Mouse (Mus musculus) CH12.LX (cell line): ENCODE results near the gene Arhgap1. TPM values are rescaled to one million over a fixed set of nuclear protein-coding genes. Genes with fewer than 3 reads are reported as not detected.

Experiments used
- DNase-seq: peaks from one replicate; pipeline ENCODE4 v3.0.0-alpha.2; 2013; ENCODE audit errors: extremely low read depth
- H3K27ac ChIP-seq: 2 replicates; pipeline ENCODE4 v1.5.1; 2012; ENCODE audit warnings: low read depth, mild to moderate bottlenecking, control low read depth, moderate library complexity; ENCODE audit not compliant: insufficient read depth
- H3K27me3 ChIP-seq: replicated peaks from 2 replicates; pipeline ENCODE3; 2012; ENCODE audit warnings: inconsistent platforms
- H3K36me3 ChIP-seq, 2 experiments: replicated peaks in 1 of 2; 2 replicates each; pipeline versions ENCODE3 to v1.6.1; 2012; ENCODE audit warnings: inconsistent platforms in 1 of 2, low read length in 1 of 2, mild to moderate bottlenecking in 1 of 2, mixed read lengths in 1 of 2, moderate library complexity in 1 of 2; ENCODE audit not compliant: control insufficient read depth in 1 of 2, insufficient read depth in 1 of 2
- H3K4me1 ChIP-seq, 2 experiments: 2 replicates each; pipeline ENCODE4 v1.6.1; 2012; ENCODE audit warnings: inconsistent platforms in 1 of 2, moderate library complexity in 1 of 2; ENCODE audit not compliant: insufficient read depth in 2 of 2, control insufficient read depth in 1 of 2
- H3K4me2 ChIP-seq: 2 replicates; pipeline ENCODE4 v1.6.1; 2012; ENCODE audit warnings: low read depth, mild to moderate bottlenecking, control low read depth; ENCODE audit not compliant: poor library complexity, insufficient read depth, severe bottlenecking
- H3K4me3 ChIP-seq, 3 experiments: fragments of 150-350 bp in 1 of 3; sonication (generic) in 1 of 3; replicated peaks in 1 of 3; 2 replicates each; pipeline versions ENCODE3 to v1.5.1; 2011 to 2012; ENCODE audit warnings: low read depth in 2 of 3, low read length in 2 of 3, mild to moderate bottlenecking in 2 of 3, moderate library complexity in 2 of 3, control low read depth in 1 of 3, improper control_type of control experiment in 1 of 3, inconsistent platforms in 1 of 3, mixed read lengths in 1 of 3; ENCODE audit not compliant: poor library complexity in 1 of 3
- H3K79me2 ChIP-seq: replicated peaks from 2 replicates; pipeline ENCODE4 v1.6.1; 2012; ENCODE audit warnings: mild to moderate bottlenecking, moderate library complexity; ENCODE audit not compliant: control insufficient read depth, poor library complexity, insufficient read depth, severe bottlenecking; ENCODE audit errors: extremely low read depth
- H3K9ac ChIP-seq: 2 replicates; pipeline ENCODE4 v1.6.1; 2012; ENCODE audit warnings: low read depth, mild to moderate bottlenecking, control low read depth, moderate library complexity; ENCODE audit not compliant: insufficient read depth
- H3K9me3 ChIP-seq: replicated peaks from 2 replicates; pipeline ENCODE3; 2012; ENCODE audit warnings: low read length, inconsistent platforms, mixed read lengths
- BHLHE40 ChIP-seq: IDR thresholded peaks from 2 replicates; pipeline ENCODE4 v1.6.1; 2011; ENCODE audit warnings: mild to moderate bottlenecking, low read depth, low read length, improper control_type of control experiment
- CHD1 ChIP-seq: IDR thresholded peaks from 2 replicates; pipeline ENCODE4 v1.6.1; 2012; ENCODE audit warnings: low read depth, low read length, improper control_type of control experiment, inconsistent platforms
- CTCF ChIP-seq, 2 experiments: IDR thresholded peaks in 1 of 2; conservative IDR thresholded peaks in 1 of 2; 2 replicates each; pipeline ENCODE4 v1.5.1; 2011 to 2012; ENCODE audit warnings: low read depth in 2 of 2, low read length in 2 of 2, improper control_type of control experiment in 1 of 2, inconsistent platforms in 1 of 2, mild to moderate bottlenecking in 1 of 2, moderate library complexity in 1 of 2
- ETS1 ChIP-seq: conservative IDR thresholded peaks from 2 replicates; pipeline ENCODE4 v1.6.1; 2012; ENCODE audit warnings: low read depth, mild to moderate bottlenecking, inconsistent platforms, low read length, improper control_type of control experiment, moderate library complexity
- JUN ChIP-seq: IDR thresholded peaks from 2 replicates; pipeline ENCODE4 v1.6.1; 2011; ENCODE audit warnings: low read depth, mild to moderate bottlenecking, low read length, improper control_type of control experiment, moderate library complexity; ENCODE audit not compliant: insufficient read depth
- KAT2A ChIP-seq: IDR thresholded peaks from 2 replicates; pipeline ENCODE4 v1.6.1; 2012; ENCODE audit warnings: low read length, improper control_type of control experiment, inconsistent platforms; ENCODE audit not compliant: insufficient replicate concordance
- MAX ChIP-seq: IDR thresholded peaks from 2 replicates; pipeline ENCODE4 v1.6.1; 2011; ENCODE audit warnings: low read length, improper control_type of control experiment
- MAZ ChIP-seq: IDR thresholded peaks from 2 replicates; pipeline ENCODE4 v1.6.1; 2012; ENCODE audit warnings: low read depth, mild to moderate bottlenecking, inconsistent platforms, low read length, improper control_type of control experiment, moderate library complexity
- MEF2A ChIP-seq: IDR thresholded peaks from 2 replicates; pipeline ENCODE4 v1.6.1; 2014; ENCODE audit warnings: low read depth, mild to moderate bottlenecking, inconsistent platforms, low read length, improper control_type of control experiment, borderline replicate concordance
- MYC ChIP-seq: IDR thresholded peaks from 2 replicates; pipeline ENCODE4 v1.6.1; 2011; ENCODE audit warnings: low read depth, mild to moderate bottlenecking, improper control_type of control experiment, low read length
- NELFE ChIP-seq: IDR thresholded peaks from 2 replicates; pipeline ENCODE4 v1.6.1; 2011; ENCODE audit warnings: low read depth, low read length, improper control_type of control experiment
- PAX5 ChIP-seq: IDR thresholded peaks from 2 replicates; pipeline ENCODE4 v1.6.1; 2012; ENCODE audit warnings: low read length, inconsistent platforms, mixed read lengths
- POLR2A ChIP-seq: IDR thresholded peaks from 2 replicates; pipeline ENCODE4 v1.6.1; 2011; ENCODE audit warnings: low read depth, mild to moderate bottlenecking, improper control_type of control experiment, low read length
- RAD21 ChIP-seq: IDR thresholded peaks from 2 replicates; pipeline ENCODE4 v1.6.1; 2011; ENCODE audit warnings: low read depth, mild to moderate bottlenecking, low read length, improper control_type of control experiment, moderate library complexity
- SIN3A ChIP-seq: IDR thresholded peaks from 2 replicates; pipeline ENCODE4 v1.6.1; 2012; ENCODE audit warnings: low read length, improper control_type of control experiment, inconsistent platforms
- TCF12 ChIP-seq: IDR thresholded peaks from 2 replicates; pipeline ENCODE4 v1.6.1; 2014; ENCODE audit warnings: low read depth, mild to moderate bottlenecking, inconsistent platforms, low read length, improper control_type of control experiment
- UBTF ChIP-seq: IDR thresholded peaks from 2 replicates; pipeline ENCODE4 v1.6.1; 2012; ENCODE audit warnings: low read depth, mild to moderate bottlenecking, inconsistent platforms, low read length, improper control_type of control experiment, moderate library complexity
- ZC3H11A ChIP-seq: IDR thresholded peaks from 2 replicates; pipeline ENCODE4 v1.6.1; 2012; ENCODE audit warnings: low read depth, mild to moderate bottlenecking, inconsistent platforms, low read length, improper control_type of control experiment
- ZKSCAN1 ChIP-seq: IDR thresholded peaks from 2 replicates; pipeline ENCODE4 v1.6.1; 2012; ENCODE audit warnings: low read depth, inconsistent platforms, low read length, improper control_type of control experiment, borderline replicate concordance
- ZMIZ1 ChIP-seq: IDR thresholded peaks from 2 replicates; pipeline ENCODE4 v1.6.1; 2012; ENCODE audit warnings: low read depth, mild to moderate bottlenecking, inconsistent platforms, low read length, improper control_type of control experiment
- ZNF384 ChIP-seq: IDR thresholded peaks from 2 replicates; pipeline ENCODE4 v1.6.1; 2012; ENCODE audit warnings: low read depth, low read length, improper control_type of control experiment, inconsistent platforms
- dilution Hi-C: fragments of 300-500 bp; cut with MboI; formaldehyde crosslinking; loops from 2 replicates; pipeline ENCODE4 v1.14.3; 2020; ENCODE audit warnings: low sequenced_read_pairs; ENCODE audit not compliant: extremely low pct_unique_long_range_greater_than_20kb, extremely low pct_ligation_motif_present
- in situ Hi-C: fragments of 300-500 bp; cut with MboI; formaldehyde crosslinking; loops from 3 replicates; pipeline ENCODE4 v1.14.3; 2019; ENCODE audit warnings: low sequenced_read_pairs, low pct_ligation_motif_present, low pct_unique_long_range_greater_than_20kb, mixed read lengths
- polyA plus RNA-seq: library from polyadenylated mRNA; unstranded; fragments of >175 nt; gene quantifications from 2 replicates; pipeline ENCODE4 v1.2.1, GENCODE M21; 2012; ENCODE audit warnings: low read depth; ENCODE audit not compliant: insufficient read length
- total RNA-seq, 2 experiments: library from RNA; depleted of rRNA; stranded (reverse); fragments of 300-350 nt in 1 of 2; fragments of >200 nt in 1 of 2; gene quantifications; 2 replicates each; pipeline ENCODE4 v1.2.3; 2012 to 2014

Arhgap1 gene
- total and polyA plus RNA-seq, 3 experiments: 15.6 to 35.4 (median 19.7) TPM

DNA sequence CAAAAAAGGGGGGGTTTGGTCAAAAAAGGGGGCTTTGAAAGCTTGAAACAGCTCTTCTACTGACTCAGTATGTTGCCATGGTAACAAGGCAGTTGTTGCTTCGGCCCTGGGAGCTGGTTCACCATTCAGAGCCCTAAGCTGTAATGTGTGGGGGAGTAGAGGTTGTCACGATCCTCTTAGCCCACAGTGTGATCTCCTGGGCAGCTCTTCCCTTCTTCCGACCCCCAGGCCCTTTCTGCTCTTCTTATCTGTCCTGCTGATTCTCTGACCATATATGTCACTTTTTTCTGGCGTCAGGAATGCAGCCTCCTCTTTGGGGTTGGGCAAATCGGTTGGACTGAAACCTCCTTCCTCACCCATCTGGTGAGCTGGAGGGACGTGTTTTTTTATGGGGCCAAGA lies 3.2 kb downstream of the Arhgap1 start:
- no peak for DNase-seq
- no peaks in the 10 kb centered on the region for H3K27me3 ChIP-seq
- dilution Hi-C loops: no loop called here
- TF ChIP-seq MEF2A (no peak), JUN (no peak), UBTF (no peak), ZMIZ1 (no peak)
- no peak overlapping the region for H3K27ac ChIP-seq
- in situ Hi-C loops: no loop called here
- no peak overlapping the region for H3K9ac ChIP-seq
- peaks cover 27% of the 10 kb centered on the region for H3K79me2 ChIP-seq
- H3K9me3 ChIP-seq: no peaks in the 10 kb centered on the region
- H3K36me3 ChIP-seq: peaks cover 42 to 64% of the 10 kb centered on the region in 2 experiments
- H3K4me2 ChIP-seq: no peak overlapping the region
- H3K4me3 ChIP-seq: no peak overlapping the region
- peaks cover 2 to 19% of the 10 kb centered on the region in 2 experiments; a peak in 3 of 4 replicates for H3K4me1 ChIP-seq

DNA sequence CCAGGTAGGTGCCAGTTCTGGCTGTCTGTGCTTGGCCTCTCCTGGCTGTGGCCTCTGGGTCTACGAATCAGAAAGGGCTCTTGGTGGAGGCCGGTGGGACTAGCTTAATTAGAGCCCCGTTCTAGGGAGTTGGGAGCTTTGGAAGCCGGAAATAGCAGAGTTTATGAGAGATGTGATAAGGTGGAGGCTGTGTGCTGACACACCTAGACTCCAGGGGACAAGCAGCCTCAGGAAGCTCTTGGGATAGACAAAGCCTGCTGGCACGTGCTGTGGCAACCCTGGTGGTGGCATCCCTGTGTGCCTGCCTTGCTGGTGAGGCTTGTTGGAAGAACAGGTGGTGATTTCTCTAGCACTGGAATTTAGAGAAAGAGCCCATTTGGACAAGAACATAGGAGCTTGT lies 5.7 kb downstream of the Arhgap1 start:
- Histone ChIP-seq H3K27ac (no peak overlapping the region), H3K27me3 (no peaks in the 10 kb centered on the region), H3K4me1 (peaks cover 2 to 11% of the 10 kb centered on the region in 2 experiments; a peak in 3 of 4 replicates), H3K9ac (no peak overlapping the region), H3K36me3 (peaks cover 54 to 87% of the 10 kb centered on the region in 2 experiments), H3K4me2 (no peak overlapping the region), H3K79me2 (peaks cover 10% of the 10 kb centered on the region), H3K4me3 (no peak overlapping the region), H3K9me3 (no peaks in the 10 kb centered on the region)
- no peak for TF ChIP-seq KAT2A
- TF ChIP-seq MAX: no peak
- TF ChIP-seq SIN3A: no peak
- TF ChIP-seq BHLHE40: no peak
- TF ChIP-seq RAD21: no peak
- TF ChIP-seq JUN: no peak
- no peak for TF ChIP-seq TCF12
- DNase-seq: no peak
- dilution Hi-C loops: no loop called here
- in situ Hi-C loops: no loop called here

DNA sequence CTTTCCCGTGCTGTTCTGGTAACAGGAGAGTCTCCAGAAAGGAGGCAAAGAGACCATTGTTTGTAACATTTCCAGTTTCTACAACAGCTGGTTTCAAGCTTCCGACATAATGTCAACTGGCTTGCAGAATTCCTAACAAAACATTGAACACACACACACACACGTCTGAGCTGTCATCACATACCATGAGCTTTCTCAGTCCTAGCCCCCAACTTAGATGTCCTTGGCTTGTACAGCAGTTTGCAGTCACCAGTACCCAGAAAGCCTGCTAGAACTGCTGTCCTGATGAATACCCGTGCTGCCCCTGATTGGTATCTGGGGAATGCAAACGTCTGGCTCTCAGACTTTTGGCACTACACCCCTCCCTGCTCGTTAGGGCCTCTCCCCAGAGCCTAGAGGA lies 6.2 kb downstream of the Arhgap1 start:
- in situ Hi-C loops: no loop called here
- H3K4me2 ChIP-seq: no peak overlapping the region
- peaks cover 55 to 88% of the 10 kb centered on the region in 2 experiments for H3K36me3 ChIP-seq

More for the DNA sequence above, 6.2 kb downstream of the Arhgap1 start:
- no peak overlapping the region for H3K4me3 ChIP-seq
- H3K9ac ChIP-seq: no peak overlapping the region
- H3K9me3 ChIP-seq: no peaks in the 10 kb centered on the region
- no peak for TF ChIP-seq TCF12
- TF ChIP-seq MYC: no peak
- no peak for TF ChIP-seq JUN
- no peak for TF ChIP-seq CTCF (conservative IDR thresholded peaks at IDR 0.05 in 1 of 2, IDR thresholded peaks at IDR 0.05 in 1 of 2; ENCODE audit: low read depth in 2 of 2, low read length in 2 of 2)
- no peak for TF ChIP-seq POLR2A
- no peak for TF ChIP-seq MAZ
- no peak for TF ChIP-seq ZC3H11A
- no peak for TF ChIP-seq ETS1
- TF ChIP-seq ZMIZ1: no peak
- TF ChIP-seq PAX5: no peak
- TF ChIP-seq SIN3A: no peak
- TF ChIP-seq CHD1: no peak
- TF ChIP-seq NELFE: no peak
- no peak for TF ChIP-seq ZNF384
- no peak for TF ChIP-seq ZKSCAN1
- TF ChIP-seq UBTF: no peak
- TF ChIP-seq BHLHE40: no peak
- H3K4me1 ChIP-seq: peaks cover 2 to 11% of the 10 kb centered on the region in 2 experiments; a peak in 3 of 4 replicates
- dilution Hi-C loops: no loop called here
- H3K79me2 ChIP-seq: peaks cover 6% of the 10 kb centered on the region; the same call in 1 of the 2 replicates
- DNase-seq: no peak
- no peaks in the 10 kb centered on the region for H3K27me3 ChIP-seq
- H3K27ac ChIP-seq: no peak overlapping the region
